Mouse (Mus musculus): Measurements from ENCODE around the gene Brpf1. TPM values are rescaled to one million over a fixed set of nuclear protein-coding genes. Genes with fewer than 3 reads are reported as not detected.

Gene Brpf1
- polyA plus RNA-seq (2016; fragmentation: Nextera tagmentation; extraction: Ambion mirVana): 29.6 and 31.2 TPM in 2 replicates

DNA sequence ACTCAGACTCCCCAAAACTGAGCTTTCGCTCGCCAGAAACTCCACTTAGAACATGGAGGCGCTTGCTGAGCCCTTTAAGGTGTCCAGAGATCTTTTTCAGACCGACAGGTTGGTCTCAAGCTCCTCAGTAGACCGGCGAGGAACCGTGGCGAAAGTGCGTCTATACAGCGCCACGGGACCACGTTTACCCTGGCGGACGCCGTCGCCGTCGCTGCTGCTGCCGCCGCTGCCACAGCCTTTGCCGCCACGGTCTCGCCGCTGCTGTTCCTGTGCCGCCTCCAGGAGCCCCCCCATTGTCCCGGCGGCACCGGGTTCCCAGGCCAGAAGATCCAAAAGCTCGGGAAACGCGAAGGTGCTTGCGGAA lies at the start of gene Brpf1:
Brpf1 (plus strand) TSS at position 152 of the 364 bp plus-strand sequence.
- Histone ChIP-seq H3K4me3 (peak within 1 kb of the TSS; percentile 99), H3K9me3 (no peaks in the 10 kb centered on the region), H3K4me1 (peaks cover 26% of the 10 kb centered on the region), H3K9ac (replicated peaks) (peak within 1 kb of the TSS; percentile 97), H3K4me2 (replicated peaks) (peak within 1 kb of the TSS; percentile 99), H3K27me3 (no peaks in the 10 kb centered on the region), H3K27ac (replicated peaks) (peak within 1 kb of the TSS; percentile 99), H3K36me3 (peaks cover 15% of the 10 kb centered on the region)
- ATAC-seq (ENCODE audit: low FRiP score, low read depth): peak; percentile 47
- under 1% methylated on average over 32 of the region's 32 CpGs for WGBS

GRCm38 (mm10) chr6:113261174-113261858 lies 45.6 kb upstream of the Brpf1 start:
- Histone ChIP-seq H3K9me3 (no peaks in the 10 kb centered on the region), H3K27ac (replicated peaks) (no peak overlapping the region), H3K4me2 (replicated peaks) (no peak overlapping the region), H3K4me3 (no peak overlapping the region), H3K9ac (replicated peaks) (no peak overlapping the region), H3K36me3 (peaks cover 94% of the 10 kb centered on the region), H3K27me3 (no peaks in the 10 kb centered on the region), H3K4me1 (no peaks in the 10 kb centered on the region)
- WGBS: 89% methylated on average over 8 of the region's 8 CpGs
- no peak for ATAC-seq (ENCODE audit: low FRiP score, low read depth)

GRCm38 (mm10) chr6:113263531-113263930 lies 43.4 kb upstream of the Brpf1 start:
- Histone ChIP-seq H3K36me3 (peaks cover 95% of the 10 kb centered on the region), H3K27me3 (no peaks in the 10 kb centered on the region), H3K4me2 (replicated peaks) (no peak overlapping the region), H3K4me3 (no peak overlapping the region), H3K4me1 (no peaks in the 10 kb centered on the region), H3K9me3 (no peaks in the 10 kb centered on the region), H3K9ac (replicated peaks) (no peak overlapping the region), H3K27ac (replicated peaks) (no peak overlapping the region)
- 93% methylated on average over 6 of the region's 6 CpGs for WGBS
- ATAC-seq (ENCODE audit: low FRiP score, low read depth): no peak

- Histone ChIP-seq H3K27ac (replicated peaks) (no peak overlapping the region), H3K4me3 (no peak overlapping the region), H3K9ac (replicated peaks) (no peak overlapping the region), H3K9me3 (no peaks in the 10 kb centered on the region), H3K36me3 (peaks cover 95% of the 10 kb centered on the region), H3K4me1 (no peaks in the 10 kb centered on the region), H3K27me3 (no peaks in the 10 kb centered on the region), H3K4me2 (replicated peaks) (no peak overlapping the region)
- 93% methylated on average over 8 of the region's 8 CpGs for WGBS
- ATAC-seq (ENCODE audit: low FRiP score, low read depth): no peak
Measured at GRCm38 (mm10) chr6:113264429-113264828, 42.5 kb upstream of the Brpf1 start.

GRCm38 (mm10) chr6:113266996-113267655 lies 39.8 kb upstream of the Brpf1 start:
- no peaks in the 10 kb centered on the region for H3K27me3 ChIP-seq
- H3K4me2 ChIP-seq (replicated peaks): no peak overlapping the region
- no peak overlapping the region for H3K9ac ChIP-seq (replicated peaks)
- no peaks in the 10 kb centered on the region for H3K4me1 ChIP-seq
- H3K36me3 ChIP-seq: peaks cover 93% of the 10 kb centered on the region
- ATAC-seq (ENCODE audit: low FRiP score, low read depth): no peak
- 87% methylated on average over 7 of the region's 7 CpGs for WGBS
- no peak overlapping the region for H3K4me3 ChIP-seq
- H3K27ac ChIP-seq (replicated peaks): no peak overlapping the region
- H3K9me3 ChIP-seq: no peaks in the 10 kb centered on the region

GRCm38 (mm10) chr6:113267988-113268387 lies 38.9 kb upstream of the Brpf1 start:
- Histone ChIP-seq H3K4me1 (no peaks in the 10 kb centered on the region), H3K9me3 (no peaks in the 10 kb centered on the region), H3K27ac (replicated peaks) (no peak overlapping the region), H3K27me3 (no peaks in the 10 kb centered on the region), H3K9ac (replicated peaks) (no peak overlapping the region), H3K36me3 (peaks cover 93% of the 10 kb centered on the region), H3K4me2 (replicated peaks) (no peak overlapping the region), H3K4me3 (no peak overlapping the region)
- 90% methylated on average over 1 of the region's 1 CpGs for WGBS
- ATAC-seq (ENCODE audit: low FRiP score, low read depth): no peak

GRCm38 (mm10) chr6:113272365-113272764 lies 34.6 kb upstream of the Brpf1 start:
- Histone ChIP-seq H3K36me3 (peaks cover 79% of the 10 kb centered on the region), H3K9ac (replicated peaks) (no peak overlapping the region), H3K4me3 (no peak overlapping the region), H3K4me2 (replicated peaks) (no peak overlapping the region), H3K4me1 (no peaks in the 10 kb centered on the region), H3K9me3 (no peaks in the 10 kb centered on the region), H3K27ac (replicated peaks) (no peak overlapping the region), H3K27me3 (no peaks in the 10 kb centered on the region)
- no peak for ATAC-seq (ENCODE audit: low FRiP score, low read depth)
- 85% methylated on average over 3 of the region's 3 CpGs for WGBS

DNA sequence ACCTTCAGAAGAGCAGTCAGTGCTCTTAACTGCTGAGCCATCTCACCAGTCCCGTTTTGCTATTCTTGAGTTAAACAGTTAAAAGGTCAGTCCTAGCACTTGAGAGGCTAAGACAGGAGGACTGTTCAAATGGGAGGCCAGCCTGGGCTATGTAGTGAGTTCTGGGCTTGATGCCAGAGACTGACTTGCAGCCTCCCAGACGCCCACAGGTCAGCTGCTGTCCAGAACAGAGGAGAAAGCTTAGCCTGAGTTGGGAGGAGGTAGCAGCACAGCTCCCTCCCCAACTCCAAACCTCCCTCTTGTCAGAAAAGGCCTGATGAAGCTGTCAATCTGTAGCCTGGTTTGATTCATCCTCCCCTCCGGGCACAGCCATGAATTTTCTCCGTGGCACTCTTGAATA lies 30.1 kb upstream of the Brpf1 start:
- no peak overlapping the region for H3K9ac ChIP-seq (replicated peaks)
- H3K27ac ChIP-seq (replicated peaks): no peak overlapping the region
- H3K4me1 ChIP-seq: peaks cover 2% of the 10 kb centered on the region
- 82% methylated on average over 4 of the region's 4 CpGs for WGBS
- H3K4me2 ChIP-seq (replicated peaks): no peak overlapping the region
- peaks cover 14% of the 10 kb centered on the region for H3K27me3 ChIP-seq
- peaks cover 60% of the 10 kb centered on the region for H3K36me3 ChIP-seq
- H3K4me3 ChIP-seq: no peak overlapping the region
- no peaks in the 10 kb centered on the region for H3K9me3 ChIP-seq
- no peak for ATAC-seq (ENCODE audit: low FRiP score, low read depth)

DNA sequence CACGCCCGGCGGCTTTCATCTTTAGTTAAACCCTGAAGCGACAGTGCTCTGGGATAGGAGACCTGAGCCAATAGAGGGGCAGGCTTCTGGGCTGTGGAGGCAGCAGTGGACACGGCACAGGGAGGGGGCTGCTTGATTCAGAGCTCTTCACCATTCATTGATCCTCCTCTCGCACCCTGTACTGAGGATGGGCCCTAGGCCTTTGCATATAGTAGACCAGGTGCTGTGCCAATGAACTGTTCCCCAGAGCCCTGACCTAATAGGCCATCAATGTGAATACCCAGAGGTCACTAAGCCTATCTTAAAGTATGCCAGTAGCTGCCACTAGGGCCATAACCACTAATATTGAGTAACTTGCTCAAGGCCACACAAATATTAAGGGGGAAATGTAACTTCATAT lies 25.3 kb upstream of the Brpf1 start:
- no peak overlapping the region for H3K27ac ChIP-seq (replicated peaks)
- WGBS: 69% methylated on average over 6 of the region's 6 CpGs
- peak; percentile 39; the same call in 1 of the 2 replicates for ATAC-seq (ENCODE audit: low FRiP score, low read depth)
- H3K4me3 ChIP-seq: peak overlapping the region; percentile 34; the same call in 1 of the 2 replicates
- H3K9me3 ChIP-seq: no peaks in the 10 kb centered on the region
- peaks cover 15% of the 10 kb centered on the region for H3K4me1 ChIP-seq
- peak overlapping the region; percentile 53 for H3K4me2 ChIP-seq (replicated peaks)
- peaks cover 27% of the 10 kb centered on the region for H3K36me3 ChIP-seq
- 0 out of 2 replicates have a peak overlapping the region, but pooled peaks have one; percentile 29 for H3K9ac ChIP-seq (replicated peaks)
- peaks cover 49% of the 10 kb centered on the region for H3K27me3 ChIP-seq

GRCm38 (mm10) chr6:113282101-113282802 lies 24.7 kb upstream of the Brpf1 start, which contains the start of gene Cpne9:
Cpne9 (plus strand) TSS chr6:113282307.
- ATAC-seq (ENCODE audit: low FRiP score, low read depth): peak; percentile 76
- H3K27me3 ChIP-seq: peaks cover 49% of the 10 kb centered on the region

DNA sequence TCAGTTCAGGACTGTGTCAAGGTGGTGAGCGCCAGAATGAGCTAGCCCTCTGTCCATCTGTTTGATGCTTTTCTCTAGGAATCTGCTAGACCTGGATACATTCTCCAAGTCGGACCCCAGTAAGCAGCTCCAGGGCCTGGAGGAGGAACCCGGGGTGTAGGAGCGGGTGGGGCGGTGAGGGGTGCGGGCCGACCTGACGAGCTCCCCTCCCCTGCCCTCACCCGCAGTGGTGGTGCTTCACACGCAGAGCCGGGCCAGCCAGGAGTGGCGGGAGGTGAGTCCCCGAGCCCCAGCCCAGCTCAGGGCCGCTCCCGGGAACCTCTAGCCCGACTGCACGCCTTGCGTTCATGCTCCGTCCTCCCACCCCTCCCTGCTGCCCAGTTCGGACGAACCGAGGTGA lies 24.0 kb upstream of the Brpf1 start:
- Histone ChIP-seq H3K9me3 (no peaks in the 10 kb centered on the region), H3K4me3 (peak overlapping the region; percentile 34), H3K36me3 (peaks cover 15% of the 10 kb centered on the region; the same call in 1 of the 2 replicates), H3K4me2 (replicated peaks) (peak overlapping the region; percentile 53), H3K4me1 (peaks cover 15% of the 10 kb centered on the region), H3K9ac (replicated peaks) (no peak overlapping the region), H3K27me3 (peaks cover 49% of the 10 kb centered on the region), H3K27ac (replicated peaks) (no peak overlapping the region)
- peak; percentile 16; the same call in 1 of the 2 replicates for ATAC-seq (ENCODE audit: low FRiP score, low read depth)
- WGBS: 2% methylated on average over 20 of the region's 22 CpGs

More at GRCm38 (mm10) chr6:113282101-113282802, 24.7 kb upstream of the Brpf1 start, which contains the start of gene Cpne9:
- H3K4me3 ChIP-seq: peak within 1 kb of the TSS; percentile 34
- no peak within 1 kb of the TSS for H3K27ac ChIP-seq (replicated peaks)
- H3K9me3 ChIP-seq: no peaks in the 10 kb centered on the region
- WGBS: under 1% methylated on average over 37 of the region's 37 CpGs
- H3K4me1 ChIP-seq: peaks cover 15% of the 10 kb centered on the region
- H3K4me2 ChIP-seq (replicated peaks): peak within 1 kb of the TSS; percentile 53
- H3K36me3 ChIP-seq: peaks cover 23% of the 10 kb centered on the region; the same call in 1 of the 2 replicates
- peak within 1 kb of the TSS; percentile 29; the same call in 1 of the 2 replicates for H3K9ac ChIP-seq (replicated peaks)
